Mouse (Mus musculus) spleen, adult 2 months (tissue): ENCODE results near the gene Gm10135.

Experiments used
- CTCF ChIP-seq: fragments of 200-500 bp; IDR thresholded peaks from 2 replicates; pipeline ENCODE4 v1.5.1; 2011; ENCODE audit warnings: mild to moderate bottlenecking, inconsistent platforms; ENCODE audit not compliant: insufficient read depth, insufficient read length, insufficient replicate concordance; ENCODE audit errors: extremely low read depth
- POLR2A ChIP-seq: fragments of 200-500 bp; IDR thresholded peaks from 2 replicates; pipeline ENCODE4 v1.6.1; 2011; ENCODE audit warnings: low read depth, low read length, inconsistent platforms

- no peak for TF ChIP-seq CTCF
- TF ChIP-seq POLR2A = no peak
These were observed 14.4 kb downstream of the Gm10135 start for GRCm38 (mm10) chr5:72960096-72960495.
